Mouse (Mus musculus) hindbrain, postnatal 0 days (tissue): ENCODE results near the gene Btn2a2. TPM values are rescaled to one million over a fixed set of nuclear protein-coding genes. Genes with fewer than 3 reads are reported as not detected.
"Not testable (repeated sequence)": the region's sequence is repeated elsewhere in the genome, so short reads cannot be mapped to it uniquely, and the experiment has no call there.

ENCODE experiments used
- ATAC-seq: fragments of 200-750 bp; cut with Nextera tagmentation; 2 replicates; pipeline ENCODE4 v1.8.0; 2017; ENCODE audit warnings: mild to moderate bottlenecking, moderate TSS enrichment, moderate library complexity
- DNase-seq: peaks from one replicate; pipeline ENCODE4 v3.0.0-alpha.2; 2015; ENCODE audit warnings: low spot score
- H3K27ac ChIP-seq: fragments of 300-500 bp; sonication (generic); 2 replicates; pipeline ENCODE4 v1.5.1; 2014; ENCODE audit warnings: mild to moderate bottlenecking
- H3K27me3 ChIP-seq: fragments of 300-500 bp; sonication (generic); 2 replicates; pipeline ENCODE4 v1.6.1; 2014; ENCODE audit warnings: low read length, mixed read lengths; ENCODE audit not compliant: insufficient read depth
- H3K36me3 ChIP-seq: fragments of 300-500 bp; sonication (generic); 2 replicates; pipeline ENCODE4 v1.6.1; 2014; ENCODE audit warnings: low read length, mixed read lengths; ENCODE audit not compliant: insufficient read depth
- H3K4me1 ChIP-seq: fragments of 300-500 bp; sonication (generic); 2 replicates; pipeline ENCODE4 v1.6.1; 2014; ENCODE audit warnings: antibody characterized with exemption, low read length, mixed read lengths; ENCODE audit not compliant: insufficient read depth
- H3K4me2 ChIP-seq: fragments of 300-500 bp; sonication (generic); 2 replicates; pipeline ENCODE4 v1.6.1; 2014; ENCODE audit warnings: low read depth, mild to moderate bottlenecking, low read length, moderate library complexity, mixed read lengths
- H3K4me3 ChIP-seq: fragments of 300-500 bp; sonication (generic); 2 replicates; pipeline ENCODE4 v1.5.1; 2014; ENCODE audit warnings: low read length
- H3K9ac ChIP-seq: fragments of 300-500 bp; sonication (generic); replicated peaks from 2 replicates; pipeline ENCODE4 v1.6.1; 2014; ENCODE audit warnings: mild to moderate bottlenecking, low read length, moderate library complexity, mixed read lengths
- H3K9me3 ChIP-seq: fragments of 300-500 bp; sonication (generic); 2 replicates; pipeline ENCODE4 v1.6.1; 2016; ENCODE audit warnings: low read length, mixed read lengths
- CTCF ChIP-seq: IDR thresholded peaks from 2 replicates; pipeline ENCODE4 v1.5.1; 2016; ENCODE audit warnings: antibody characterized with exemption, control low read depth, low read depth
- WGBS: fragments of 180-500 bp; shearing (Covaris S2); extraction: QIAGEN DNeasy Blood & Tissue Kit; methylation state at CpG from one replicate; pipeline ENCODE4 v1.1.7; 2014; 5-methylcytosine and 5-hydroxymethylcytosine counted together
- polyA plus RNA-seq: library from polyadenylated mRNA; unstranded; fragments of >200 nt; fragmentation: Nextera tagmentation; extraction: Ambion mirVana; gene quantifications from 2 replicates; pipeline ENCODE4 v1.2.1, GENCODE M21; 2015
- total RNA-seq: library from RNA; depleted of rRNA; stranded (reverse); fragments of >200 nt; gene quantifications from 2 replicates; pipeline ENCODE4 v1.2.3, GENCODE M21; 2014

Gene Btn2a2
- total and polyA plus RNA-seq, 2 experiments from 2014 or later = 0.11 TPM; not detected in 1

GRCm38 (mm10) chr13:23534368-23535131 is 45.9 kb upstream of the Btn2a2 start:
- H3K9me3 ChIP-seq = no peaks in the 10 kb centered on the region
- peak overlapping the region; percentile 25; the same call in 1 of the 2 replicates for H3K9ac ChIP-seq
- H3K36me3 ChIP-seq = no peaks in the 10 kb centered on the region
- peak overlapping the region; percentile 64; the same call in 1 of the 2 replicates for H3K27ac ChIP-seq
- DNase-seq = no peak
- H3K27me3 ChIP-seq = no peaks in the 10 kb centered on the region
- TF ChIP-seq CTCF = no peak
- ATAC-seq = 0 out of 2 replicates have a peak, but pooled peaks have one; percentile 10
- peak overlapping the region; percentile 49 for H3K4me3 ChIP-seq
- H3K4me1 ChIP-seq = peaks cover 7% of the 10 kb centered on the region; the same call in 1 of the 2 replicates
- WGBS = under 1% methylated on average over 15 of the region's 15 CpGs
- H3K4me2 ChIP-seq = peak overlapping the region; percentile 61

DNA sequence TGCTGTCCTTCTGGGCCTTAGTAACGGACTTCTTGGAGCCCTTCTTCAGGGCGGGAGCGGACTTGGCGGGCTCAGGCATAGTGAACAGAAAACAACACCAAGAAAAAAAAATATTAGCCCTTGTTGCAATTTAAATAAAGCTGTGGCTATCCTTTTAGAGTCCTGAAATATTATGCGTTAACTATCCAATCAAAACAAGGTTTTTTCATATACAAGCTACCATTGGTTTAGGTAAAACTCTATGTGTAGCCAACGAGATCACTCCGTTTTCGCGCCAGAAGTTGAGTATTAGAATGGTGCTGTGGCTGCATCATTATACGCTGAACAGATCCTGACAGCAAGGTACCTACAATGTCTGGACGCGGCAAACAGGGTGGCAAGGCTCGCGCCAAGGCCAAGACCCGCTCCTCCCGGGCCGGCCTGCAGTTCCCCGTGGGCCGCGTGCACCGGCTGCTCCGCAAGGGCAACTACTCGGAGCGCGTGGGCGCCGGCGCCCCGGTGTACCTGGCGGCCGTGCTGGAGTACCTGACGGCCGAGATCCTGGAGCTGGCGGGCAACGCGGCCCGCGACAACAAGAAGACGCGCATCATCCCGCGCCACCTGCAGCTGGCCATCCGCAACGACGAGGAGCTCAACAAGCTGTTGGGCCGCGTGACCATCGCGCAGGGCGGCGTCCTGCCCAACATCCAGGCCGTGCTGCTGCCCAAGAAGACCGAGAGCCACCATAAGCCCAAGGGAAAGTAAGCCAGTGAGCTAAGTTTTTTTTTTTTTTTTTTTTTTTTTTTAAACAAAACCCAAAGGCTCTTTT is 45.1 kb upstream of the Btn2a2 start, which contains the start of gene Hist1h2af:
Gene Hist1h2af, plus strand, starts transcription at position 347 of the 808 bp plus-strand sequence.
- peak within 1 kb of the TSS; percentile 25; the same call in 1 of the 2 replicates for H3K9ac ChIP-seq
- peak; percentile 94 for DNase-seq
- peak; percentile 54 for ATAC-seq
- H3K27me3 ChIP-seq, H3K36me3 ChIP-seq, H3K9me3 ChIP-seq, H3K4me1 ChIP-seq: not testable (repeated sequence)
- peak within 1 kb of the TSS; percentile 49 for H3K4me3 ChIP-seq
- peak within 1 kb of the TSS; percentile 64 for H3K27ac ChIP-seq
- WGBS = under 1% methylated on average over 25 of the region's 53 CpGs
- peak within 1 kb of the TSS; percentile 61 for H3K4me2 ChIP-seq

- DNase-seq (no peak), ATAC-seq (no peak)
- Histone ChIP-seq H3K4me3 (peak overlapping the region; percentile 40; the same call in 1 of the 2 replicates), H3K9ac (peak overlapping the region; percentile 54; the same call in 1 of the 2 replicates), H3K27ac (peak overlapping the region; percentile 87; the same call in 1 of the 2 replicates), H3K9me3 (no peaks in the 10 kb centered on the region), H3K4me1 (peaks cover 7% of the 10 kb centered on the region; the same call in 1 of the 2 replicates), H3K36me3 (no peaks in the 10 kb centered on the region), H3K27me3 (no peaks in the 10 kb centered on the region), H3K4me2 (peak overlapping the region; percentile 61)
- TF ChIP-seq CTCF = no peak
- 25% methylated on average over 9 of the region's 9 CpGs for WGBS
These were observed 43.8 kb upstream of the Btn2a2 start for GRCm38 (mm10) chr13:23532262-23533075.

GRCm38 (mm10) chr13:23530901-23531875 is 42.5 kb upstream of the Btn2a2 start, which contains the start of gene Hist1h4h:
Gene Hist1h4h, plus strand, starts transcription at chr13:23531050.
- under 1% methylated on average over 54 of the region's 70 CpGs for WGBS

GRCm38 (mm10) chr13:23530181-23530900 is 41.7 kb upstream of the Btn2a2 start:
- no peaks in the 10 kb centered on the region for H3K36me3 ChIP-seq

More at GRCm38 (mm10) chr13:23530901-23531875, 42.5 kb upstream of the Btn2a2 start, which contains the start of gene Hist1h4h:
- Histone ChIP-seq H3K36me3 (no peaks in the 10 kb centered on the region), H3K27ac (peak within 1 kb of the TSS; percentile 87), H3K4me3 (peak within 1 kb of the TSS; percentile 40), H3K9me3 (no peaks in the 10 kb centered on the region), H3K4me2 (peak within 1 kb of the TSS; percentile 61), H3K27me3 (no peaks in the 10 kb centered on the region), H3K4me1 (peaks cover 7% of the 10 kb centered on the region; the same call in 1 of the 2 replicates), H3K9ac (peak within 1 kb of the TSS; percentile 54)
- ATAC-seq = peak; percentile 88
- no peak for TF ChIP-seq CTCF
- DNase-seq = peak; percentile 99

More at GRCm38 (mm10) chr13:23530181-23530900, 41.7 kb upstream of the Btn2a2 start:
- DNase-seq (peak; percentile 72), ATAC-seq (no peak)
- peak overlapping the region; percentile 87 for H3K27ac ChIP-seq
- peak overlapping the region; percentile 54 for H3K9ac ChIP-seq
- no peaks in the 10 kb centered on the region for H3K9me3 ChIP-seq
- peaks cover 7% of the 10 kb centered on the region; the same call in 1 of the 2 replicates for H3K4me1 ChIP-seq
- H3K4me2 ChIP-seq = peak overlapping the region; percentile 61
- H3K4me3 ChIP-seq = peak overlapping the region; percentile 40
- no peak for TF ChIP-seq CTCF
- under 1% methylated on average over 20 of the region's 20 CpGs for WGBS
- H3K27me3 ChIP-seq = no peaks in the 10 kb centered on the region
